Mouse (Mus musculus): ENCODE measurements around the gene Surf6.

Gene Surf6

DNA sequence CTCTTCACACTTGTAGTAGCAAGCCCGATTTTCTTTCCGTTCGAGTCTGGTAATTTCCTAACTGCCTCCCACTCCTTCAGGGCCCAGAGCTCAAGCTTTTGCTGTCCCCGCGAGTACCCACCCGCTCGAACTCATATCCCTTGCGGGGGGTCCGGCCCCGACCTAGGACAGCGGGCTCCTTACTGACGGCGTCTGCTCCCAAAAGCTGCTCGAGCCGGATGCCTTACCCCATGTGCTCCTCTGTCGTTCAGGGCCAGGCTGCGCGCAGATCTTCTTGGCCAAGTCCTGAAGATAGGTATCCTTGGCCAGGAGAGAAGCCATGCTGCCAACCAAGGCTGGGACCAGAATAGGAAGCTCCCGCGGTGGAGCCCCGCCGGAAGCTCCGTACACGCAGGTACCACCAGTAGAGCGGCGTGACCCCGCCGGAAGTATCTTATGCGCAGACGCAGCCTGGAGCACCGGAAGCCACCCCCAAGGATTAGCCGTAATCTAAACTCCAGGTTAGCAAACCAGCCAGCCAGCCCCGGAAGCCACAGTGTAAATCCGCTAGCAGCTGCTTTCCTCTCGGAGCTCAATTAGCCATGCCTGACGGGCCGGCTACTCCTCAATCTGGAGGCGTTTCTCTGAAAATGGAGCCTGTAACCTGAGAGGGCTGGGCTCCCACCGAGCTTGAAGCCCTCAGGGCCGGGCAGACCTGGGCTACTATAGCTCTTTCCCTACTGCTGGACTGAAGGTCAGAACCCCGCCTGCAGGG lies at the start of gene Surf6:
Surf6 (minus strand) TSS at position 413 of the 754 bp plus-strand sequence.
- DNase-seq (ENCODE audit: low spot score in 2 of 2) = peak; percentile 97 to 99

DNA sequence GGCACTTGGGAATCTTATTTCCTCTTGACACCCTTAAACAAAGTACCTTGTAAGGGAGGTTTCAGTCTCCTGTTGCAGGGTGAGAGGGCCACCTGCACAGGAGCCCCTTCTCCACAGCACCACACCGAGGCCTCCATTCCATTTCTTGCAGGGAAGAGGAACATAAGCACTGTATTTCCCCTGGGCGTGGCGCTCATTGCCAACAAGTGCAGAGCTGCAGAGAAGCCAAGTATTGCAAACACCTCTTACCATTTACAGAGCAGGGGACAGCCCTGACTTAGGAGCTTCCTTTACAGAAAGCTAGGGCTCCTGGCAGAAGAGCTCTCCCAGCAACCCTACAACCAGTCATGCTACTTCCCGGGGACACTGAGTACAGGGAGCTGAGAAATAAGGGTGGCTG lies 49.5 kb upstream of the Surf6 start:
- no peak for DNase-seq (ENCODE audit: low spot score in 2 of 2)

DNA sequence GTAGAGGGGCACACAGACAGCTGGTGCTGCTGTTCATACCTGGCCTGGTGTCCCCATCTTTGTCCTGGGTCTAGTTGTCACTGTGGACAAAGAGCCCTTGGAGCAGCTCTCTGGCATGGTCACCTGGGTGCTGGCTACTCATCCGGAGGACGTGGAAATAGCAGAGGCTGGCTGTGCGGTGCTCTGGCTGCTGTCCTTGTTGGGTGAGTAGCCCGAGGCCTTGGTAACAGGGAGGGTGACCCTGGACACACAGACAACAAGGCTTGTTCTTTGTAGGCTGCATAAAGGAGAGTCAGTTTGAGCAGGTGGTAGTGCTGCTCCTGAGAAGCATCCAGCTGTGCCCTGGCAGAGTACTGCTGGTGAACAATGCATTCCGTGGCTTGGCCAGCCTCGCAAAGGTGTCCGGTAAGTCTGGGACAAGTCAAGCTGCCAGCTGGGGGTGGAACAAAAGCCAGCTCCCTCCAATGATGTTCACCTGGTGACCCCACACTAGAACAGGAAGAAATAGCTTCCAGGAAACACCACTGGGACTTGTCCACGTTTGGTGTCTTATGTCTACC lies 48.7 kb upstream of the Surf6 start:
- no peak for DNase-seq (ENCODE audit: low spot score in 2 of 2)

DNA sequence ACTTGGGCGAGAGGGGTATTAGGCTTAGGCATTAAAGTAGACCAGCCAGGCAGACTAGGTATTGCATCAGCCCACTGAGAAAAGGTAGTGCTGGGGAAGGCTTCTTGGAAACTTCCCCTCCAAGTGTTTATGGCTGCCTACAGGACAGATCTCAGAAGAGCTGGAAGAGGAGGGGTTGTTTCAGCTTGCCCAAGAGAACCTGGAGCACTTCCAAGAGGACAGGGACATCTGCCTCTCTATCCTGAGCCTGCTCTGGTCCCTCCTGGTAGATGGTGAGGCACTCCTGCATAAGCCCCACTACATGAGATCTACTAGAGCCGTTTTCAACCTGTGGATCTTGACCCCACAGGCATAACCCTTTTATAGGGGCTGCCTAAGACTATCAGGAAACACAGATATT lies 47.7 kb upstream of the Surf6 start:
- no peak for DNase-seq (ENCODE audit: low spot score in 2 of 2)

DNA sequence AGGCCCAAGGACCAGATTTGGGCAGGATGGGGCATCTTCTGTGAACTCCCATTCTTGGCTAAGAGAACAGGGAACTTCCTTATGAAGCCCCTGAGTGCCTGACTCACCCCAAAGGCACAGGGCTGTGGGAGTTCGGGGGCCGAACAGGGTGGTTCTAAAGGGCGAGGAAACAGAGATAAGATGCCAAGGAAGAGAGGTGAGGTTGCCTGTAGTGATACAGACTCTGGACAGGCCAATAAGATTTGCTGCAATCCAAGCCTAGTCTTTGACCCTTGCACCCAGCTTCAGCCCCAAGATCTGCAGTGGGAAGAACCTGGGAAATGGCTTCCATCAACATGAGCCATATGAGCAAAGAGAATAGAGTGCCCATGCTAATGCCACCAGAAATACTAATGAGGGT lies 40.6 kb upstream of the Surf6 start:
- DNase-seq (ENCODE audit: low spot score in 2 of 2) = no peak

DNA sequence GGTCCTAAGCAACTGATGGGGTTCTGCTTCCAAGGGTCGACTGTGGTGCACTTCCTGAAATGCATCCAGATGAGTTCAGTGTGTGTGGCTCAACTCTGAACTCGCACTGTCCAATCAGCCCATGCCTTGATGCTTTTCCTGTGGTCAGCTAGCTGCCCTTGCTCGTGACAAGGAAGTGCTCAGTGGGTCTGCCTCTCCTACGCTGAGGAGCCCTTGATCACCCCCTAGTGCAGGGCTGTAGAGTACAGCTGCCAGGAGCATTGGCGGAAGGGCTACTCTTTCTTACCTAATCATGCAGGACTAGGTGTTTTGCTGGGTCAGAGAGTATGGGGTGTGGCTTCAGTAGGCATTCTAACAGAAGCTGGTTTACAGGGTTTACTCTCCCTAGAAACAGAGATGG lies 38.9 kb upstream of the Surf6 start:
- DNase-seq (ENCODE audit: low spot score in 2 of 2) = no peak

DNA sequence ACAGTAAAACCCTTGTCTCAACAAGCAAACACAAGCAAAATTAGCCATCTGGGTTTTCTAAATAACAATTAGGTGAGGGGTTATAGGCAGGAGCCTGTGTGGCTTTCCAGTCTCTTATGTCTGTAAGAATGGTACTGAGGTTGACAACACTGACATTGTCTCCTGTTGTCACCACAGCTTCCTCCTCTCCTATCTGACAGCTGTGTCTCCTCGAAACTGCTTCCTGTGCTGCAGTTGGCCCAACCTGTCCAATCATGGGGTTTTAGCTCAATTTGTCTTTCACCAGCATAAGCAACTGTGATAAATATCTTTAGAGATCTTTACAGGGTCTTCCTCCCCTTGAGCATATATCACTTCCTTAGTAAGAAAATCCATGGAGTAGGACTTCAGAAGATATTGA lies 33.7 kb upstream of the Surf6 start:
- no peak for DNase-seq (ENCODE audit: low spot score in 2 of 2)

DNA sequence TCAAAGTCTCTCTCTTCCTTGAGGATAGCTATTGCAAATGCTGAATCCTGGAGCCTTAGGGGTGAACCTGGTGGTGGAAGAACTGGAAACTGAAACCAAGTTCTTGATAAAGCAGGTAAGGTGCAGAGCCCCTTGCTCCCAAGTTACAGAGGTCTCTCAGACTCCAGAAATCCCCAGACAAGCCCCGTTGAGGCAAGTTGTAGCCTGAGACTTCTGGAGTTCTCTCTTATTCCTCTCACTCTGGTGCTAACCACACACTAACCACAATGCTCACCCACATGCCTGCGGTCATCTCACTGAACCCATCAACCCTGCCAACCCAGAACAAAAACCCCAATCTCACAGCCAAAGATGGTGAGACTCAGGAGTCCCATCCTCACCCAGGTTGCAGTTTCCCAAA lies 32.6 kb upstream of the Surf6 start:
- DNase-seq (ENCODE audit: low spot score in 2 of 2) = no peak

DNA sequence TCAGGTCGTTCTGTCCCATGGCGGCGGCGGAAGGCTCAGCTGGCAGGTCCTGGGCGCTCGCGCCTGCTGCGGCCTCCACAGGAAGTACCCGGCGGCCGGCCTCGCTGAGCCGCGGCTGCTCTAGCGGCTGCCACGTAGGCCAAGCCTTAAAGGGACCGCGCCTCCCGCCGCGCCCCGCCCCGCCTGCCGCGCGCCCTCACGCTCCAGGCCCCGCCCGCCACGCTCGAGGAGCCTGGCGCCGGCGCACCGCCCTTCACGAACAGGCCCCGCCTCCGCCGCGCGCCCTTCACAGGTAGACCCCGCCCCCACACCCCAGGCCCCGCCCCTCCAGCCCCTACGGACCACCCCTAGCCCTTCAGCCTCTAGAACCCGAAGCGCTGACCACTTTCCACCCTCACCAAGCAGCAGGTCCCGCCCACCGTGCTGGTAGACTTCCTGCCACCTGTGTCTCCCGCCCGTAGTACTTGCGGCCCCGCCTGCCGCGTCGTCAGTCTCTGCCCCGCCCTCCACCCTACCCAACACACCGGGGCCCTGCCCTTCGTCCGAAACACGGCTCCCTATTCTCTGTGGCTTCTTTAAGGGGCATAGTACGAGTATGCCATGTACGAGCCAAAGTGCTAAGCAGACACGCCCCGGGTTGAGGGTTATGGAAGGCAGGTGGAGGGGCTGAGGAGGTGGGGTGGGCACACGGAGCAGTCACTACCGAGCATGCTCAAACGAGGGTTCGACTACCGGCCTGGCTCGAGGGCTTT lies 30.8 kb upstream of the Surf6 start, which contains the start of the genes Surf4 and Stkld1:
Surf4 (minus strand) TSS at position 625 of the 752 bp plus-strand sequence.
Stkld1 (plus strand) TSS at position 744 of the 752 bp plus-strand sequence.
- DNase-seq (ENCODE audit: low spot score in 2 of 2) = peak; percentile 95

DNA sequence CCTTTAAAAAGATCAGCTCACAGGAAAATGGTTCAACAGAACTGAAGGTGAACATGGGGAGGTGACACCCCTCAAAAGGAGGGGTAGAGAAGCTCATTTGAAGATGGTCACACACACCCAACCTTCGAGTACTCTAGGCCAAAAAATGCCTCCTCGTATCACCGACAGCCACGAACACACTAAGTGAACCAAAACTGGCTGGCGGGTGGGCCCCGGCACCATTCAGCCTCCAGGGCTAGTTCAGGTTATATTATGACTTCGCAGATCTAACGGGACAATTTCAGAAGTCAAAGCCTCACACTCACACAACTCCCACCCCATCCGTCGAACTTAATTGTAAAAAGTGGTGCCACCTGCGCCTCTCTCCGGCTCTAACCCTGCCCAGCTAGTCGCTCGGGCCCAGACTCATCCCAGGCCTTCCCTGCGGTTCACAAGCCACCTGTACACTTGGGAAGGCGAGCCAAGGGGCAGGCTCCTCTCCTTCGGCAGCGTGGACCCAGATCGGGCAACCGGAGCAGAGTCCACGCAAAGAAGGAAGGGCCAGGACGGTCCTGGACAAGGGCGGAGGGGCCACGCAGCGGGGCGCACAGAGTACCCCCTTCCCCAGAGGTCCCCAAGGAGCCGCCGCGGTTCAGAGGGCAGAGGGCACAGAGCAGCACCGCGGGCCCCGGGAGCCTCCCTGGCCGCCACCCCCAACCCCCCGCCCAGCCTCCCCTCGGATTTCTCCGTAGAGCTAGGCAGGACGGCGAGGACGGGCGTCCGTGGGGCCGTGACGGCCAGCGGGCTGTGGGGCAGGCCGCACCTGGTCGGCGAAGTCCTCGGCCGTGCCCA lies 30.0 kb upstream of the Surf6 start:
- no peak for DNase-seq (ENCODE audit: low spot score in 2 of 2)

DNA sequence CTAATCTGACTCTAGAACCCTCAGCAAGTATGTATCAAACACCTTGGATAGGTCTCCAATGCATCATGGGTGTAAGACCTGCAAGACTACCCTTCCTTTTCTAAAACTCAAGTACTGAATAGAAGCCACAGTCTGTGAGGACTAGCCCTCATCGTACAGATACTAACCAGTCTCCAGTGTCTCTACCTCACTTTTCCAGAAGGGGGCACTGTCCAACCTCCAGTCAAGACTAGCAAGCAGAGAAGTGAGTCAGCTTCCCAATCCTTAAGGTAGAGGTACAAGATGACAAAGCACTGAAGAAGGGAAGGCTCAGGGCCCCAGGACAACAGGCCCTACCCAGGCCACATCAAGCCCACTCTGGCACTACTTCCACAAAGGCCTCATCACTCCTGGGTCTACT lies 27.7 kb upstream of the Surf6 start:
- DNase-seq (ENCODE audit: low spot score in 2 of 2) = peak; percentile 72 to 77

DNA sequence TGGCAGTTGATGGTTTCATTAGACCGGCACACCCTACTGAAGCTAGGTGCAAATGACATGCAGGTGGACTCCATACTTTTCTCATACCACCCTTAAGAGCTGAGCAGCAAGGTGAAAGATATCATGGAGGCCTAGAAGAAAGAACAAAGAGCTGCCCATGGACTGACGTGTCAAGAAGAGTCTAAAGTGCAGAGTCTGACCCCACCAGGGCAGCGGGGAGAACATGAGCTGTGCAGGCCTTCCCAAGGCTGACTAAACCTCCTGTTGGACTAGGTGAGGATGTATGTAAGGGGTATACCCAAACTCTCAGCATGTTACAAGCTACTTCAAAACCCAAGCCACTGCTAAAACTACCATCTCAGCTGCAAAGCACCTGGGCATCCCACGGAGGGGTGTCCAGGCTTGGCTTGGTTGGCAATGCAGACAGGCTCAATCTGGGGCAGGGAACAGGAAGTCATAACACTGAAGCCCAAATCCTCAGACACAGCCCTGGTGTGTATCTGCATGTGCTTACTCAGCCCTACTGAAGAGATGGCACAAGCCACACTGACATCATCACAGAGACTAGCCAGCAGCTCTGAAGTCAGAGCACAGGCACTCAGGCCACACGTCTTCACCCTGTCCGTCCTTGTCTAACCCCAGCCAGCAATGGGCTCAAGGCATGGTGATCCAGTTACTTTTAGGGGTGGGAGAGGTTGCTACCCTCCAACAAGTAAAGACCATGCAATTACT lies 25.2 kb upstream of the Surf6 start:
- no peak for DNase-seq (ENCODE audit: low spot score in 2 of 2)

DNA sequence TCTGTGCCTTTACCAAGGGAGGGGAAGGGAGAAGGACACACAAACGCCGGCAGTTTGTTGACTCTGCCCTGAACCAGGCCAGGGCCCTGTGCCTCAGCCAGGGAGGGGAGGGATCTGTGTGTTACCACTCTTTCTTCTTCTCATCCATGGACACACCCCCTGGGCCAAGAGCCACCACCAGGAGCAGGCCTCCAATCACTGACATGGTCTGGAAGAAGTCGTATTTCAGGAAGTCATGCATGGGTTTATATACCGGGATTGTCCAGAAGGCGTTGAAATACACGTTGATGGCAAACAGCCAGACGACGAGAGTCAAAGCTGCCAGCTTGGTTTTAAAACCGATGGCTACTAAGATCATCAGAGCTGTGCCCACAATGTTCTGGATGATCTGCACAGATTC lies 19.1 kb upstream of the Surf6 start:
- DNase-seq (ENCODE audit: low spot score in 2 of 2) = no peak

DNA sequence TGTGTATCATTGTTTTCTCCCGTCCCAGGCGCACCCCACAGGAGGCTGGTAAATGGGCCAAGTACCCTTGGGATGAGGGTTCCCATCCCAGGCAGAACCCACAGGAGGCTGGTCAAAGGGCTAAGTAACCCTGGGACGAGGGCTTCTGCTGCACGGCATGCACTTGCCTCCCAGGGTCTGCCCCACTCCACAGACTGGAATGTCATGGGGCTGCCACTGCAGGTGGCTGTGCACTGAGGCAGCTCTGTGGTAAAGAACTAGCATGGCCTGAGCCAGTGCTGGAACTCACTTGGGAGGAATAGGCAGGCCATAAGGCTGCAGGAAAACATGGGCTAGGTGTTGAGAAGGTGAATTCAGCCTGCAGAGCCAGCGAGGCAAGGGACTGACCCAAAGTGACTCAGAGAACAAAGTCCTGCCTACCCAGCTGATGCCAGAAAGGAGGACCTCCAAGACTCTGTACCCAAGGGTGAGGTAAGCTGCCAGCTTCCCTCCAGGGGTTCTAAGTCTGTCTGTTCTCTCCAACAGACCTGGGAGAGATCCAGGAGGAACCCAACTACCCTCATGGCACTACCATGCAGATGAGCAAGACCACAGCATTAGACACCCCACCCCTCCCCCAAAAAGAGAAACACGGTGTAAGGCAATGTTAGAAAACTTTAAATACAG lies 17.6 kb upstream of the Surf6 start:
- no peak for DNase-seq (ENCODE audit: low spot score in 2 of 2)

DNA sequence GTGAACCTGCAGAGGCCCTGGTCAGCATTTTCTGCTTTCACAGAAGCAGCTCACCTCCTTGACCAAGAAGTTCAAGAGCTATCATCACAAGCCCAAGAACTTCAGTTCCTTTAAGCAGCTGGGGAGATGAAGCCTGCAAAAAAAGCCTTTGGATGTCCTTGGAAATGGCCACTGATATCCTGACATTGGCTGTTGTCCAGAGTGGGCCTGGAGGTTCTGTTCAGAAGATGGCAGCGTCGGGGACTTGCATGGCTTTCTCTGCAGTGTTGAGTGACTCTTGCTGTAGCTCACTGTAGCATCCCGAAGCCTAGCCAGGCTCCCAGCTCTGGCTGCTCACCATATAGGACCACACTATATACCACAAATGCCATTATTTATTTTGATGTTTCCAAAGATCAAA lies 17.0 kb upstream of the Surf6 start:
- DNase-seq (ENCODE audit: low spot score in 2 of 2) = no peak

DNA sequence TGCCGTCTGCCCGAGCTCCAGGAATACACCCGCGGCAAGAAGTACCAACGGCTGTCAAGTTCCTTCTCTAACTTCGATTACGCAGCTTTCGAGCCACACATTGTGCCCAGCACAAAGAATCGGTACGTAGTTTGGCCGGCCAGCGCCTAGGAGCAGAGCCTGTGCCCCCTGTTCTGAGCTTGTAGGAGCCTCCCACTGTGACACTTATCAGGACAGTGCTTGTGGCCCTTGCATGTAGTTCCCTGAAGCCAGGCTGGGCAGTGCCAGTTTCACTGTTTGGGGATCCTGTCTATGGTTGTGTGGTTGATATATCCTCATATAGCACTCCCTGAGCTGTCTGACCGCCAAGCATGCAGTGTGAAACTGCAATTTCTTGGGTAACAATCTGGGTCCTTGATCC lies 14.1 kb upstream of the Surf6 start:
- no peak for DNase-seq (ENCODE audit: low spot score in 2 of 2)

DNA sequence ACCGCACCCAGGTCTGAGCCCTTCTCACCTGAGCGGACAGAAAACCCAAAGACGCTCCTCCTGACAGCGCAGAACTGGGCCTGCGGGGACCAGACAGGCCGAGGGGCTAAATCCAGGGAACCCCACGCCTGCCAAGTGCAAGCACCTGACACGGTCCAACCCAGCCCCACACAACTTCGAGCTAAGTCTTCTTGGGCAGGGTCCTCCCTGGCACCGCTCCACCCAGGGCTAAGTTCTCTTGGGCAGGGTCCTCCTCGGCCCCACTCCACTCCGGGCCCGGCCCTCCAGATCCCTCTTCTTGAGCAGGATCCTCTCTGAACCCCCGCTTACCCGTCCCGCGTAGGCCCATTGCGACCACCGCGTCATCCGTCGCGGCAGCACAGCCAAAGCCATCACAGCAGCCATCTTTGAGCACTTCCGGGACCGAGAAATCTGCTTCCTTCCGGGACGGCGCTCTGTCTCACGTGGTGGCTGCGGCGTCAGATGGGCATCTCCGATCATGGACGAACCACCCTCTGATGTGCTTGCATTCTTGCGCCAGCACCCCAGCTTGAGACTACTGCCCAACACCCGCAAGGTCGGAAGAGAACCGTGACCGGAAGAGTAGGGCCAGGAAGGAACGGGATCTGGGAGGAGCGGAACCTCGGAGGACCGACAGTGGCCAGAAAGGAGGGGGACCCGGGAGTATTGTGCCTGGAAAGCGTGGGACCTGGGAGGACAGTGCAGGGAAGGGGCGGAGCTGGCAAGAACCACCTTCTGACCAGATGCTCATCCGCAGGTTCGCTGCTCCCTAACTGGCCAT lies 13.4 kb upstream of the Surf6 start, which contains the start of the genes Surf2 and Surf1:
Surf2 (plus strand) TSS at position 441 of the 802 bp plus-strand sequence.
Surf1 (minus strand) TSS at position 604 of the 802 bp plus-strand sequence.
- peak; percentile 91 to 94 for DNase-seq (ENCODE audit: low spot score in 2 of 2)

DNA sequence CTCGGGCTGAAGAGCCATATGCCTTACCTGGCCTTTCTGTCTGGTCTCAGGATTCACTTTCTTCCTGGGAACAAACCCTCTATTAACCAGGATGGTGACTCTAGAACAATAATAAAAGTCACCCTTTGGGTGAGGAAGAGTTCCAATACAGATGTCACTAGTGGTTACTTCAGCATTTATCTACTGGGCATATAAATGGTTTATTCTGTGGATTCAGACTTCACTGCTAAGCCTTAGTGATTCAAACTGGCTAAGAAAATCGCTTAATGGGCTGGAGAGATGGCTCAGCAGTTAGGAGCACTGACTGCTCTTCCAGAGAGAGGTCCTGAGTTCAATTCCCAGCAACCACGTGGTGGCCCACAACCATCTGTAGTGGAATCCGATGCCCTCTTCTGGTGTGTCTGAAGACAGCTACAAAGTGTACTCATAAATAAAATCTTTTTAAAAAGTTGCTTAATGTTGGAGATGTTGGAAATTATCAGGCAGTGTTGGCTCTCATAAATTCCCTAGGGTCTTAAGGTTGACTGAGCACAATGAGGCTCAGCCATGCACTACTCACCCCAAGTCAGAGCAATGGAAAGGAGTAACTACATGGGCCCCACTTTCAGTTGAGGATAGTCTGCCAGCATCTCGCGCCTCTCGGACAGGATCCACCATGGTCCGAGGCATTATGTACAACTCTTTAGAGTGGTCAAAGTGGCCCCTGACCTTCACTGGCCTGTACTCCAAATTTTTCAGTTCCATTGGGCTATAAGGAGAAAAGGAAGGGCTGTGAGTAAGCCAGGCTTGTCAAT lies 11.7 kb upstream of the Surf6 start:
- no peak for DNase-seq (ENCODE audit: low spot score in 2 of 2)

Measured in right cerebral cortex, postnatal 10 days (tissue).